Comparison of ENCODE assay signal across 2 mouse cellular contexts in the genomic region with DNA sequence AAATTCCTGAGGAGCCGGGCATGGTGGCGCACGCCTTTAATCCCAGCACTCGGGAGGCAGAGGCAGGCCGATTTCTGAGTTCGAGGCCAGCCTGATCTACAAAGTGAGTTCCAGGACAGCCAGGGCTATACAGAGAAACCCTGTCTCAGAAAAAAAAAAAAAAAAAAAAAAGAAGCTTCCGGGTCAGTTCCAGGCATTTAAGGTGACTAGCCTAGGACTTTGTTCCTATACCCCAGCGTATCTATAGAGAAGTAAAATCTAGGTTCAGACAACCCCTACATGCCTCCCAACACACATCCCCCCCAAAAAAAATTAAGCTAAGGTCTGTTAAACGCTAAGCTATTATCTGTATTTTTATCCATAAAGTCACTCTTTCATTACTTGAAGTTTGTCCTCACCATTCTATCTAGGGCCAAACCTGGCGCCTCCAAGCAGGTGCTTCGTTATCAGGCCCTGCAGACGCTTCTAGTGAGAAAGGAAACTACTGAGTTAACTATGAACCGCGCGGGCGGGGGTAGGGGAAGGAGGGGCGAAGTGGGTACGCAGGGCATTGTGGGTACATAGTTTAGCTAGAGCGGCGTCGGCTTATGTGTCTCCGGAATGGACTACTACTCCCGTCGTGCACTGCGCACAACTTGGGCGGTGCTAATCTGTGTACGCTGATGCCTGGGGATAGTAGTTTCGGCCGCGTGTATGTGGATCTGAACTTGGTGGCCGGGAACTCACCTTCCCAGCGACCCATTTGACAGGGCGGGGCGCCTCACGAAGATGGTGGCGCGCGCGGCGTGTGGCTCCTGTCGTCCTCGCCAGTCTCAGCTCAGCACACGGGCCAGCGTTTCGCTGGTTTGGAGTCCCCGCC.
TF ChIP-seq lines count a peak whose summit lies in the region.

Gene Ifrd2 (plus strand): TSS at position 669 of the 859 bp plus-strand sequence.

TF ChIP-seq in C2C12, 6 proteins besides CTCF, POLR2A, EP300 and RAD21 (continued from another document):
- TF ChIP-seq MYOG (IDR thresholded peaks at IDR 0.05; ENCODE audit: control insufficient read depth, extremely low read depth, insufficient read length) = no peak

TF ChIP-seq in myocyte, 11 proteins besides CTCF, POLR2A, EP300 and RAD21 (continued from another document):
- TF ChIP-seq CEBPB (IDR thresholded peaks at IDR 0.05; ENCODE audit: insufficient read depth, poor library complexity, severe bottlenecking) (no peak), REST (IDR thresholded peaks at IDR 0.05; ENCODE audit: insufficient read depth, insufficient read length) (no peak), TCF3 (IDR thresholded peaks at IDR 0.05; ENCODE audit: insufficient read length, low read depth) (no peak)
